Mouse (Mus musculus): ENCODE results near the gene Spsb2. TPM values are rescaled to one million over a fixed set of nuclear protein-coding genes. Genes with fewer than 3 reads are reported as not detected.

Gene Spsb2
- 1 to 10 TPM; 4.4 to 5.4 TPM for total RNA-seq (2021)
- long read RNA-seq, experiment 1, partial matches to known transcripts = 0 of 1 reads
- long read RNA-seq, experiment 1, other reads (novel, unspliced or antisense) = 0 of 1 reads
- long read RNA-seq, experiment 2 = 0 reads

DNA sequence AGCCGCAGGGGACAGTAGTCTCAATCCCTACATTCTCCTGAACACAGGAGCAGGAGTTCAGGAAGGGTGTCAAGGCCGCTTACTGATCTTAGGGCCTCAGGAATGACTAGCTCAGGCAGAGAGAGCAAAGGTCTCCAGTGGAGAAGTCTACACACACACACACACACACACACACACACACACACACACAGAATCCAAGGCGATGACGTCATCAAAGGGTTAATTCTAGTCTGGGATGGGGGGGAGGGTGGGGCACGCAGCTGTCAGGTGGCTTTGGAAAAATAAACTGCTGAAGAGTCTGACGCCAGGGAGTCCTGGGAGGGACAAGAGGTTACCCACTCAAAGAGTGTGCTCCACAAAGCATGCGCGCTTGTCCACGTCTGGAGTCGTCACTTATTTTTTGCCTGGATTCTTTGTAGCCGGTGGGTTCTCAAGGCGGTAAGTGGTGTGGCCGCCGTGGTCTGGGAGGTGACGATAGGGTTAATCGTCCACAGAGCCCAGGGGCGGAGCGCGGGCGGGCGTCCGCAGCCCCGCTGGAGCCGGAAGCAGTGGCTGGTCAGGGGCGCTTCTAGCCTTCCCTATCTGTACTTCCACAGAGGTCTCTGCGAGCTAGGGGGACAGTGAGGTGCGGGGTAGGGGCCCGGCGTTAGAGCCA, at the start of gene Spsb2:
Gene Spsb2, plus strand, starts transcription at position 304 of the 655 bp plus-strand sequence.
- Histone ChIP-seq H3K27ac (peak within 1 kb of the TSS; percentile 98), H3K4me3 (peak within 1 kb of the TSS; percentile 53)
- DNase-seq (ENCODE audit: extremely low spot score in 1 of 2, low spot score in 2 of 2) = peak in 1 of 2 experiments; percentile 44
- TF ChIP-seq CTCF (IDR thresholded peaks at IDR 0.05) = no peak
- intact Hi-C loops (cut with DNase I) = loop anchor here (1.0 kb wide), 1 partner anchor 39 kb away; the partner anchor contains the start of gene Eno2

DNA sequence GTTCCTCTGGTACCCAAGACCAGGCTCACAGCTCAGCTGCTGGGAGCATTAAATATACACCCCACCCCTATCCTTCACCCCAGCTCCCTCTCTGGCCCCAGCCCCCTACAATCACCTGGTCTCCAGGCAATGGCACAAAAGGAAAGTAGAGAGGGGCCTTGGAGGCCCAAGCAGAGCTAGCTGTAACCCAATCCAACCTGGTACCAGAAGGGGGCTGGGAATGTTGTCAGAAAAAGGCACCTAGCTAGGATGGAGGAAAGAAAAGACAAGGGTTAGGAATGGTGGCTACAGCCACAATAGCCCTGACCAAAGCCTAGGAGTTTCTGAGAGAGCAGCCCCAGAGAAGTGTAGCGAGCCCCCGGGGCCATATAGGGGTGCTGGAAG, 49.6 kb upstream of the Spsb2 start:
- peak overlapping the region; percentile 86 for H3K27ac ChIP-seq
- H3K4me3 ChIP-seq = no peak overlapping the region
- TF ChIP-seq CTCF (IDR thresholded peaks at IDR 0.05) = no peak
- no peak for DNase-seq (ENCODE audit: extremely low spot score in 1 of 2, low spot score in 2 of 2)
- intact Hi-C loops (cut with DNase I) = loop anchor here (5.0 kb wide), 1 partner anchor 187 kb away; the partner anchor contains the start of gene C1rb

DNA sequence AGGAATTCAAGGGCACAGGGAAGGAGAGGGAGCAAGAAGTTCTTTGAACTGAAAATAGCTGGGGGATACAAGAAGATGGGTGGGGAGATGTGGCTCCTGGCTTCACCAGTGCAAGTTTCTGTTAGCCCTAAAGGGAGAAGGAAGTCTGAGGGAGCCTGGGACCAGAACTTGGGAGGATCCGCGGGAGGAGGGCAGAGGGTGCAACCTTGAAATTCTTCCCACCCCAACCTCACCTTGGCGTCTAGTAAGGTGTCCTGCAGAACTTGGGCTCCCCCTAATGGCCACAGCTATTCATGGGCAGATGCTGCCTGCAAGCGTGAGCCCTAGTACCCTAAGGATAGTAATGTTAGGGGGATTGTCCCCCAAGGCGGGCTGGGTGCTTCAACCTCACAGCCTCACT, 49.2 kb upstream of the Spsb2 start:
- no peak overlapping the region for H3K4me3 ChIP-seq
- DNase-seq (ENCODE audit: extremely low spot score in 1 of 2, low spot score in 2 of 2) = peak; percentile 80 to 82
- TF ChIP-seq CTCF (IDR thresholded peaks at IDR 0.05) = peak; percentile 91
- intact Hi-C loops (cut with DNase I) = loop anchor here (5.0 kb wide), 1 partner anchor 187 kb away; the partner anchor contains the start of gene C1rb
- peak overlapping the region; percentile 86 for H3K27ac ChIP-seq

DNA sequence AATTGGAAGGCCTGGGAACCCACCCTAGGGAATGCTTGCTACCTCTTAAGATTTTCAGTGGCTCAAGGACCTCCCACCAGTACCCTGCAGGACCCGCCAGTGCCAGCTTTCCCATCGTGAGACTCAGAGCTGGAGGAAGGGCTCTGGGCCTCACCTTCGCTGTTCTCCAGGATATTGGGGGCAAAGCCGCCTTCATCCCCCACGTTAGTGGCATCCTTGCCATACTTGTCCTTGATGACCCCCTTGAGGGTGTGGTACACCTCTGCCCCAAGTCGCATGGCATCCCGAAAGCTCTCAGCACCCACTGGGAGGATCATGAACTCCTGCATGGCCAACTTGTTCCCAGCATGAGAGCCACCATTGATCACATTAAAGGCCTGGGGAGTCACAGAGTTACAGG, 42.5 kb upstream of the Spsb2 start:
- no peak for DNase-seq (ENCODE audit: extremely low spot score in 1 of 2, low spot score in 2 of 2)
- Histone ChIP-seq H3K27ac (no peak overlapping the region), H3K4me3 (no peak overlapping the region)
- TF ChIP-seq CTCF (IDR thresholded peaks at IDR 0.05) = no peak
- intact Hi-C loops (cut with DNase I) = no loop called here

DNA sequence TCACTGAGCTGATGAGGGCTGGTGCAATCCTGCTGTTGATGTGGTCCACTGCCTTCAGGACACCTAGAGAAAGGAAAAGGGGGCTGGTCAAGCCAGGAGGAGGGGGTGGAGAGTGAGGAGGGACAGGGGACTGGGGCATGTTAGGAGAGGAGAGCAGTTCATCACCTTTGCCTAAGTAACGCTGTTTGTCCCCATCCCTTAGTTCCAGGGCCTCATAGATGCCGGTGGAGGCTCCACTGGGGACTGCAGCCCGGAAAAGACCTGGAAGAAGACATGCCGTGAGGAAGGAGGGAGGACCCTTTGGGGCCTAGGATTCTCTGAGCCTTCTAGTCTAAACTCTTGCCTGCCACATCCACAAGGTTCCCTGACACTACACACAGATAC, 40.9 kb upstream of the Spsb2 start:
- DNase-seq (ENCODE audit: extremely low spot score in 1 of 2, low spot score in 2 of 2) = no peak
- intact Hi-C loops (cut with DNase I) = no loop called here
- Histone ChIP-seq H3K4me3 (peak overlapping the region; percentile 79), H3K27ac (peak overlapping the region; percentile 97)
- TF ChIP-seq CTCF (IDR thresholded peaks at IDR 0.05) = no peak

DNA sequence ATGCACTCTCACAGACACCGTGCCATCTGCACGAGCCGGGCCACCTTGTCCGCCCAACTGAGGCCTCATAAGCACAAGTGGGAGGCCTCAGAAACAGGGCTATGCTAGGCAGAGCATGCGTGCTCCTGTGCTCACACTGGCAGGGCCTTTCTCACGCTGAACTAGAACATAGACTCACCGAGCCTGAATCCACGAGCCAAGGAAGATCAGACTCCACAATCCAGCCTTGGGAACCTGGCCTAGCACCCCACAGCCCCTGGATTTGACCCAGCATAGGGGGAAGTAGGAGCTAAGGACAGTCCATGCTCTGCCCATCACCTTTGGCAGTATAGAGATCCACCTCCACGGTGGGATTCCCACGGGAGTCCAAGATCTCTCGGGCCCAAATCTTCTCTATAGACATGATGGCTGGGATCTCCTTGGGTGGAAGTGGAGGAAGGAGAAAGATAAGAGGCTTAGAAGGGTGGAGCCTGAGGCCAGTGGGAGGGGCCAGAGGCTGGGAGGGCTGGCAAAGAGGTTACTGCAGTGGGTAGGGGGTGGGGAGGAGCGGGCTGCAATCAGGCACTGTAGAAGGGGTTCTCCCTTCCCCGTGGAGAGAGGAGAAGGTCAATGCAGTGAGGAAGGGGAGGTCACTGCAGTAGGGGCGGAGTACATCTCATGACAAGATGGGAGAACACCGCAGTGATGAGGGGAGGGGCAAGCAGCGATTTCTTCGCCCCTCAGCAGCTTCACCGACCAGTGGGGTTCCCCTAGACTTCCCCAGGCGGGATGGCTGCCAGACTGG, 40.3 kb upstream of the Spsb2 start:
- DNase-seq (ENCODE audit: extremely low spot score in 1 of 2, low spot score in 2 of 2) = peak; percentile 56 to 64
- no peak for TF ChIP-seq CTCF (IDR thresholded peaks at IDR 0.05)
- peak overlapping the region; percentile 79 for H3K4me3 ChIP-seq
- intact Hi-C loops (cut with DNase I) = no loop called here
- peak overlapping the region; percentile 97 for H3K27ac ChIP-seq

DNA sequence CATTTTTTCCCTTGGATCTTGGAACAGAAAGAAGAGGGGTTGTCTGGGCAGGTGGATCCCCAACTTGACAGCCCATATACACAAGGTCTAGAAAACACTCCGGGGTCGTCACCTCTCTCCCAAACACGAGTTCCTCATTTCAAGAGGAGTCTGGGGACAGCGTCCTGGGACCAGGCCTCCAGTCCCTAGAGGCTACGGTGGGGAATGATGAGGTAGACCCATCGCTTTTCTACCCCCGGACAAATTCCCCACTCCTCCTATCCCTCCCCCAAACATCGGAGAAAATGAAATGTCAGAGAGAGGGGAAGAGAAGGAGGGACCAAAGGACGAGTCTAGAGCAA, 39.8 kb upstream of the Spsb2 start:
- peak overlapping the region; percentile 97 for H3K27ac ChIP-seq
- no peak for TF ChIP-seq CTCF (IDR thresholded peaks at IDR 0.05)
- intact Hi-C loops (cut with DNase I) = loop anchor here (1.0 kb wide), 2 partner anchors 37 to 41 kb away; no protein-coding TSS in a partner anchor
- no peak for DNase-seq (ENCODE audit: extremely low spot score in 1 of 2, low spot score in 2 of 2)
- peak overlapping the region; percentile 79 for H3K4me3 ChIP-seq

DNA sequence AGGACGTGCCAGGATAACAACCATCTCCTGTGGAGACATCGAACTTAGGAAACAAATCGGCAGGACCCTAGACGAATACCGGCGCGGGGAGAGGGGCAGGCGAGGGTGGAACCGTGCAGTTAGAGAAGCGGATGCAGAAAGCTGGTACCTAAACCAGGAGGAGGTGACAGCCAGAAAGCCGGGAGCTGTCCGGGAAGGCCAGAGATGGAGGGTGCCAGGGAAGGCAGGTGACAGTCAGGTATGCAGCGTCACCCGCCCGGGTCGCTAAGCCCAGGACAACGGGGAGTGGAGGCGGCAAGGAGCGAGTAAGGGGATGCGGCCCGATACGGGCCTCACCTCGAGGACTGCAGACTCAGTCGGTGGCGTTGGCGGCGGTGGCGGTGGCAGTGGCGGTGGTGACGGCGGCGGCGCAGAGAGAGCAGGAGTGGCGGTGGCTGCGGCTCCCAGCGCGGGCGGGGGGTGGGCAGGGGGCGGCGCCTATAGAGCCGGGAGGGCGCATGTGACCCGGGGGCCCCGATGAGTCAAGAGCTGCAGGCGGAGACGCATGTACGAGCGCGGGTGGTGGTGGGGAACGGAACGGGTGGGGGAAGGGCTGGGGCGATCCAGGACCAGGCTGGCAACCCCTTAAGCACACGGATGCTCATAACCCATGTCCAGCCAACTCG, 39.2 kb upstream of the Spsb2 start, which contains the start of gene Eno2:
Gene Eno2, minus strand, starts transcription at position 573 of the 665 bp plus-strand sequence.
- DNase-seq (ENCODE audit: extremely low spot score in 1 of 2, low spot score in 2 of 2) = peak; percentile 76 to 82
- H3K4me3 ChIP-seq = peak within 1 kb of the TSS; percentile 79
- TF ChIP-seq CTCF (IDR thresholded peaks at IDR 0.05) = no peak
- intact Hi-C loops (cut with DNase I) = loop anchor here (1.0 kb wide), 2 partner anchors 36 to 40 kb away; no protein-coding TSS in a partner anchor
- peak within 1 kb of the TSS; percentile 97 for H3K27ac ChIP-seq

DNA sequence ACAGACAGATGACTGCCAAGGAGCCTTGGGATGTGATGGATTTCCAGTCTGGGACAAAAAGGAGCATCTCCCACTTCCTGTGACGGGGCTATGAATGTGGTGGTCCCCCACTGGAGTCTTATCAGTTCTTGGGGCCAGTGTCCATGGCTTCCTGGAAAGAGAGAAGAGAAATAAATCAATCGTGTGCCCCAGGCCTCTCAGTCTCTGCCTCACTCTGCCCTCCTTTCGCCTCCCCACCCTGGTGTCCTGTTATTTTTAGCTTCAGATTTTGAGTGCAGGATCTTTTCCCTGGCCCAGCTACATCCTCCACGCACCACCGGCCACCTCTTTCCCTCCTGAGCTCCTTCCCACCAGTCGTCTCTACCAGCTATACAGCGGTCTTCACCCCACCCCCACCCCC, 38.4 kb upstream of the Spsb2 start:
- no peak for TF ChIP-seq CTCF (IDR thresholded peaks at IDR 0.05)
- no peak for DNase-seq (ENCODE audit: extremely low spot score in 1 of 2, low spot score in 2 of 2)
- peak overlapping the region; percentile 97 for H3K27ac ChIP-seq
- H3K4me3 ChIP-seq = peak overlapping the region; percentile 79
- intact Hi-C loops (cut with DNase I) = no loop called here

DNA sequence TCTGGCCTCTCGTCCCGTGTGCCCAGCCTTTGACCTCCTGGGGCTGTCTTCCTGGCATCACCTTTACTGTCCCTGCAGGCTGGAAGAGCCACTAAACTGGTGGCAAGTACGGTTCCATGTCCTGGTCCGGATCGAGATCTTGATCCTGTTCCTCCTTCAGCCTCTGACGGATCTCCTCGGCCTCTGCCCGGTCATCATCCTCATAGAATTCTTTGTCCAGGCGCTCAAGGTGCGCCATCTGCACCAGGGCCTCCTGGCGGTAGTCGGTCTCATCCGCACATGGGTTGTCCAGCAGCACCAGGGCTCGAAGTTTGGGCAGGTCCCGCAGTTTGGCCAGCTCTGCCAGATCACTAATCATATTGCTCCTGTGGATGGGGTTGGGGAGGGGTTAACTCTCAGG, 38.0 kb upstream of the Spsb2 start:
- TF ChIP-seq CTCF (IDR thresholded peaks at IDR 0.05) = no peak
- no peak overlapping the region for H3K4me3 ChIP-seq
- DNase-seq (ENCODE audit: extremely low spot score in 1 of 2, low spot score in 2 of 2) = no peak
- intact Hi-C loops (cut with DNase I) = no loop called here
- no peak overlapping the region for H3K27ac ChIP-seq

DNA sequence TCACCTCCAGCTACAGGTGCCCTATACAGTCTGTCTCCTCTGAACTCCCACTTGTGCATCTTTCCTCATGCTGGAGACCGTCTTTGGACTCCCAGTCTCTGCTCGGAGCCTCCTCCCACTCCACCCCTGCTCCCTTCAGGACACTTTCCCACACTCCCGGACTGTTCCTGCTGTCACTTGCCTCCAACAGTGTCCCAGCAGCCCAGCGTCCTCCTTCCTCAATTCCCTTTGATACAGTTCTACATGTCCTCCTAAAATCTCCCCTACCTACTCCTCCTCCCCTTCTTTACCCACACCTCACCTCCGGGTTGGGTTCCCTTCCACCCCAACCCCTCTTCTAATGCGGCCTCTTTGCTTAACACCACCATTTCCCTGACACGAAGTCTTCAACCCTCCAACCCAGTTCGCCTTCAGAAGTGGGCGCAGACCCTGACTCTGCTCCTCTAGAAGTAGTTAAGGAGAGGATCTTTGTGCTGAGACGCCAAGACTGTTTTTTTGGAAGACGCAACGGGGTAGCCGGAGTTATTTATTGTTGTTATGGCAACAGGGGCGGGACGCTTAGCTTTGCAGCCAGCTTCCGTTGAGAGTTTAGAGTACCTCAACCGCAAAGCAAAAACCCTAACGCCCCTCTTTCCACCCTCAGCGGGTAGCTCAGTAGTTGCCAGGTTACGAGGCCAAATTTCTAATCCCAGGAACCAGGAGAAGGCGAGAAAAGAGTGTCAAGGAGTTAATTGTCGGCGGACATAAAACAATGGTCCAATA, 29.1 kb upstream of the Spsb2 start, which contains the start of gene Lrrc23:
Gene Lrrc23, minus strand, starts transcription at position 506 of the 762 bp plus-strand sequence.
- Histone ChIP-seq H3K4me3 (peak within 1 kb of the TSS; percentile 36), H3K27ac (0 out of 2 replicates have a peak within 1 kb of the TSS, but pooled peaks have one; percentile 44)
- DNase-seq (ENCODE audit: extremely low spot score in 1 of 2, low spot score in 2 of 2) = peak in 1 of 2 experiments; percentile 36
- TF ChIP-seq CTCF (IDR thresholded peaks at IDR 0.05) = no peak
- intact Hi-C loops (cut with DNase I) = no loop called here

Data from left cerebral cortex, adult 2 months (tissue).